Mouse (Mus musculus) kidney, adult 11 months (tissue): ENCODE results near the gene Zfp385b.

Experiments used
- DNase-seq: peaks from one replicate; pipeline ENCODE4 v3.0.0; 2022

The Zfp385b gene

GRCm38 (mm10) chr2:77781390-77781789 lies 38.0 kb downstream of the Zfp385b start:
- no peak for DNase-seq

- peak; percentile 42 for DNase-seq
These were observed 41.7 kb downstream of the Zfp385b start for GRCm38 (mm10) chr2:77777781-77778180.

GRCm38 (mm10) chr2:77777047-77777686 lies 42.3 kb downstream of the Zfp385b start:
- no peak for DNase-seq

GRCm38 (mm10) chr2:77775247-77775880 lies 44.1 kb downstream of the Zfp385b start:
- no peak for DNase-seq

GRCm38 (mm10) chr2:77770056-77770697 lies 49.3 kb downstream of the Zfp385b start:
- DNase-seq, result no peak

GRCm38 (mm10) chr2:77768321-77768886 lies 51.0 kb downstream of the Zfp385b start:
- no peak for DNase-seq

- no peak for DNase-seq
These were observed 57.5 kb downstream of the Zfp385b start for GRCm38 (mm10) chr2:77761967-77762366.

GRCm38 (mm10) chr2:77758403-77759071 lies 60.9 kb downstream of the Zfp385b start:
- no peak for DNase-seq

- no peak for DNase-seq
These were observed 66.9 kb downstream of the Zfp385b start for GRCm38 (mm10) chr2:77752491-77752890.

GRCm38 (mm10) chr2:77749631-77750030 lies 69.8 kb downstream of the Zfp385b start:
- DNase-seq, result no peak

GRCm38 (mm10) chr2:77746417-77746816 lies 73.0 kb downstream of the Zfp385b start:
- no peak for DNase-seq

- no peak for DNase-seq
These were observed 74.2 kb downstream of the Zfp385b start for GRCm38 (mm10) chr2:77745246-77745645.

- DNase-seq, result no peak
These were observed 77.1 kb downstream of the Zfp385b start for GRCm38 (mm10) chr2:77742359-77742758.

GRCm38 (mm10) chr2:77730196-77730595 lies 89.2 kb downstream of the Zfp385b start:
- DNase-seq, result no peak

GRCm38 (mm10) chr2:77726798-77727197 lies 92.6 kb downstream of the Zfp385b start:
- no peak for DNase-seq

- DNase-seq, result no peak
These were observed 98.6 kb downstream of the Zfp385b start for GRCm38 (mm10) chr2:77720806-77721205.

- DNase-seq, result no peak
These were observed 103.1 kb downstream of the Zfp385b start for GRCm38 (mm10) chr2:77716367-77716766.

GRCm38 (mm10) chr2:77713886-77714285 lies 105.6 kb downstream of the Zfp385b start:
- DNase-seq, result no peak

- no peak for DNase-seq
These were observed 107.7 kb downstream of the Zfp385b start for GRCm38 (mm10) chr2:77711751-77712150.

- peak; percentile 18 for DNase-seq
These were observed 110.1 kb downstream of the Zfp385b start for GRCm38 (mm10) chr2:77709206-77709794.

GRCm38 (mm10) chr2:77707138-77707537 lies 112.3 kb downstream of the Zfp385b start:
- DNase-seq, result no peak

- no peak for DNase-seq
These were observed 114.0 kb downstream of the Zfp385b start for GRCm38 (mm10) chr2:77705476-77705875.

GRCm38 (mm10) chr2:77703080-77703479 lies 116.4 kb downstream of the Zfp385b start:
- no peak for DNase-seq
